Mouse (Mus musculus): ENCODE measurements around the gene Rtn3. TPM values are rescaled to one million over a fixed set of nuclear protein-coding genes. Genes with fewer than 3 reads are reported as not detected.
"Not testable (repeated sequence)": the region's sequence is repeated elsewhere in the genome, so short reads cannot be mapped to it uniquely, and the experiment has no call there.

Rtn3 gene
- polyA plus RNA-seq, 1 experiment, result 857 TPM

DNA sequence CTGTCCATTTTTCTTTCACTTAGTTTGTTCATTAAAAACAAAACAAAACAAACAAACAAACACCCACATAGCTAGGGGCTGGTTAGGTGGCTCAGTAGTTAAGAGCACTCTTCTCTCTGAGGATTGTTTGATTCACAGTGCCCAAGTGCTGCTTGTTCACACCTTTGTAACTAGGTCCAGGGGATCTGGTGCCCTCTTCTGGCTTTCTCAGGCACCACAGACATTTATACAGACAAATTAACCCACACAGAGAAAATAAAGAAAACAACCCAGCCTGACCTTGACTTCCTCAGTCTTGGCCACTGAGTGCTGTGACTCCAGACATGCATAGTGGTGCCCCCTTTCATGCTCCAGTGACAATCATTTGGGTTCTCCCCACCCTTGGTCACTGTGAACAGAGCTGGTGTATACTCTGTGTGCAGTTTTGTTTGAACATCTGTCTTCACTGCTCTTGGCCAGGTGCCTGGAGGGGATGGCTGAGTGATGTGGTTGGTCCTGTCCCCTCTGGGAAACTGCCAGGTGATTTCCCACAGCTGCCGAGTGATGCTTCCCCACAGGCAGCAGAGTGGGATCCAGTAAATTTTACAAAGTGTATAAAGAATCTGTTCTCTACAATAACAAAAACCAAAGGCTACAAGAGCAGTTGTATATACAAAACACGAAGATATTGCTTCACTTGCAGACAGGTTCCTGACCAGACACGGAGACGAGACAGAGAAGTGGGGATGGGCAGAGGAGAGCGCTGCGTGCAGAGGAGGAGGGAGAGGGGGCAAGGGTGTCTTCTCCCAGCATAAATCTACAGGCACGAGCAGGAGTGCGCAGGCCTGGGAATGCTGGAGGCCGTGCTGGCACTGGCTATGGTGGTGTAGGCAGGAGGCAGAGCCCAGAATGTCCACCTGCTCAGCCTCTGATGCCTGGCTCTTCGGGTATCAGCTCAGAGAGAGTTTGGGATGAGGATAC lies 85.9 kb downstream of the Rtn3 start:
- not testable (repeated sequence) for H3K4me1 ChIP-seq (ENCODE audit: control insufficient read depth, insufficient read depth, low read length); H3K4me3 ChIP-seq (ENCODE audit: insufficient read depth, low read length); H3K27ac ChIP-seq (ENCODE audit: insufficient read depth, low read length)
- TF ChIP-seq CTCF (IDR thresholded peaks at IDR 0.05; ENCODE audit: extremely low read depth, insufficient read depth, low read length), result 0 out of 2 replicates have a peak, but pooled peaks have one; percentile 6

DNA sequence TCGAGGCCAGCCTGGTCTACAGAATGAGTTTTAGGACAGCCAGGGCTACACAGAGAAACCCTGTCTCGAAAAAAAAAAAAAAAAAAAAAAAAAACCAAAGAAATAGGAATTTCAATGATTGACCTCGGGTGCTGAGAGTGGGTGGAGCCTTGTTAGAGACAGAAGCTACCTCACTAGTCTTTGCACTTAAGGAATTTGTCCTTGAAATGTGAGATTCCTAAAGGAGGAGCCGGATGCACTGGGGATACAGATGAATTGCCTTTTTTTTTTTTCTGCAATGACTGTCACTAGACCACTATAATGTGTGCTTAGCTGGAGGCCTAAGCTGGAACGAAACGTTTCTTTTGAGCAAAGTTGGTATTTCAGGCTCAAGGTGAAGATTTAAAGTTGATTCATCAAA lies 94.6 kb downstream of the Rtn3 start:
- H3K4me3 ChIP-seq (ENCODE audit: insufficient read depth, low read length), result no peak overlapping the region
- 0 out of 2 replicates have a peak, but pooled peaks cover 2% of the 10 kb centered on the region for H3K4me1 ChIP-seq (ENCODE audit: control insufficient read depth, insufficient read depth, low read length)
- TF ChIP-seq CTCF (IDR thresholded peaks at IDR 0.05; ENCODE audit: extremely low read depth, insufficient read depth, low read length) (no peak), POLR2A (IDR thresholded peaks at IDR 0.05; ENCODE audit: extremely low read depth, insufficient read depth, low read length) (no peak)
- no peak overlapping the region for H3K27ac ChIP-seq (ENCODE audit: insufficient read depth, low read length)

GRCm38 (mm10) chr19:7386042-7386441 lies 97.0 kb downstream of the Rtn3 start:
- TF ChIP-seq POLR2A (IDR thresholded peaks at IDR 0.05; ENCODE audit: extremely low read depth, insufficient read depth, low read length), result no peak
- TF ChIP-seq CTCF (IDR thresholded peaks at IDR 0.05; ENCODE audit: extremely low read depth, insufficient read depth, low read length), result no peak
- Histone ChIP-seq H3K27ac (ENCODE audit: insufficient read depth, low read length) (no peak overlapping the region), H3K4me3 (ENCODE audit: insufficient read depth, low read length) (no peak overlapping the region), H3K4me1 (ENCODE audit: control insufficient read depth, insufficient read depth, low read length) (peaks cover 7% of the 10 kb centered on the region)

- H3K4me1 ChIP-seq (ENCODE audit: control insufficient read depth, insufficient read depth, low read length), result peaks cover 7% of the 10 kb centered on the region
- peak; percentile 92 for TF ChIP-seq POLR2A (IDR thresholded peaks at IDR 0.05; ENCODE audit: extremely low read depth, insufficient read depth, low read length)
- no peak for TF ChIP-seq CTCF (IDR thresholded peaks at IDR 0.05; ENCODE audit: extremely low read depth, insufficient read depth, low read length)
- peak within 1 kb of the TSS; percentile 95 for H3K27ac ChIP-seq (ENCODE audit: insufficient read depth, low read length)
- H3K4me3 ChIP-seq (ENCODE audit: insufficient read depth, low read length), result peak within 1 kb of the TSS; percentile 68
These were observed 99.9 kb downstream of the Rtn3 start, which contains the start of gene Spindoc for GRCm38 (mm10) chr19:7382903-7383865. TSS of gene Spindoc (minus strand) at chr19:7382994.

DNA sequence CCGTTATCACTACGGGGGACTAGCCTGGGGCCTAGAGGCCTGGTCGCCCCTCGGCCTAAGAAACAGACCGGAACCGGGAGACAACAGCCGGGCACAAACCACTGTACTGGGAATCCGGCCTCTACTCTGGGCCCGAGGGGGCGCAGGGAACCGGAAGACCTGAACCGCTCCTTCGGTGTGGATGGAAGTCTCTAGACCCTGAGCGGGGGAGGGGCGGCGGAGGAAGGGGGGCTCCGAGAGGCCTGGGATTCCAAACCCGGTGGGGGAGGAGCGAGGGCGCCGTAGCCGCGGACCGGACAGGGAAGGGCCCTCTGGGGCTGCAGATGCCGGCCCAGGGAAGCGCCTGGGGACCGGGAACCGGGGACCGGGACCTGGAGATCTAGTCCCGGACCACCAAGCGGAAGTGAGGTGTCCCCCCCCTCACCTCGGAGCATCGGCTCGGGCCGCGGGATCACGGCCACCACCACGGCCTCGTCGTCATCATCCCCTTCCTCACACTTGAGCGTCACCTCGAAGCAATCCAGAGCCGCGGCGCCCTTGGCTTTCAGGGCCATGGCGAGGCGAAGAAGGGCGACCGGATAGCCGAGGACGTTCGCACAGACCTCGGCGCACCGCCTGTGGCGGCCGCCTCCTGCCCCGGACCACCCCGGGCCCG lies 100.7 kb downstream of the Rtn3 start:
- Histone ChIP-seq H3K4me1 (ENCODE audit: control insufficient read depth, insufficient read depth, low read length) (peaks cover 7% of the 10 kb centered on the region), H3K27ac (ENCODE audit: insufficient read depth, low read length) (peak overlapping the region; percentile 95), H3K4me3 (ENCODE audit: insufficient read depth, low read length) (peak overlapping the region; percentile 68)
- TF ChIP-seq CTCF (IDR thresholded peaks at IDR 0.05; ENCODE audit: extremely low read depth, insufficient read depth, low read length) (no peak), POLR2A (IDR thresholded peaks at IDR 0.05; ENCODE audit: extremely low read depth, insufficient read depth, low read length) (no peak)

DNA sequence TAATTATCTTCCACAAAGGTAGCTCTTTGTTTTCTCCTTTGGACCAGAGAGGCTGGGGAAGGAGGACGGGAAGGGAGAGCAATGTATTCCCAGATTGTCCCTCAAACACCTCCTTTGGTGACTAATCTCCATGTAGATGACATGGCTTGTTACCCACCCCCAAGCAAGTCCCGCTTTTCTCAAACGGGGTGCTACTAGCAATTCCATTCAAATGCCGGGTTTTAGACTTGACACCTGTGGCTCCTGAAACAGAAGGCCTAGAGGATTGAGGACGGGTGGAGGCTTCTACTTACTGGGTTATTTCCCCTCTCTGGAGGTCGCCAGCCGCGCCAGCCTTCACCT lies 101.2 kb downstream of the Rtn3 start:
- Histone ChIP-seq H3K4me3 (ENCODE audit: insufficient read depth, low read length) (peak overlapping the region; percentile 68), H3K4me1 (ENCODE audit: control insufficient read depth, insufficient read depth, low read length) (peaks cover 7% of the 10 kb centered on the region), H3K27ac (ENCODE audit: insufficient read depth, low read length) (peak overlapping the region; percentile 10; the same call in 1 of the 2 replicates)
- TF ChIP-seq POLR2A (IDR thresholded peaks at IDR 0.05; ENCODE audit: extremely low read depth, insufficient read depth, low read length) (no peak), CTCF (IDR thresholded peaks at IDR 0.05; ENCODE audit: extremely low read depth, insufficient read depth, low read length) (no peak)

- TF ChIP-seq CTCF (IDR thresholded peaks at IDR 0.05; ENCODE audit: extremely low read depth, insufficient read depth, low read length) (no peak), POLR2A (IDR thresholded peaks at IDR 0.05; ENCODE audit: extremely low read depth, insufficient read depth, low read length) (no peak)
These were observed 105.4 kb downstream of the Rtn3 start for GRCm38 (mm10) chr19:7377639-7378038.

More at GRCm38 (mm10) chr19:7377639-7378038, 105.4 kb downstream of the Rtn3 start:
- no peak overlapping the region for H3K27ac ChIP-seq (ENCODE audit: insufficient read depth, low read length)
- peaks cover 4% of the 10 kb centered on the region for H3K4me1 ChIP-seq (ENCODE audit: control insufficient read depth, insufficient read depth, low read length)
- no peak overlapping the region for H3K4me3 ChIP-seq (ENCODE audit: insufficient read depth, low read length)

Other genes starting within 250 kb of the Rtn3 start
- gene Naa40, start 242.1 kb downstream of the Rtn3 start, polyA plus RNA-seq (2012; rRNA removed), result 62.4 and 64.7 TPM in 2 replicates
- 18.9 and 21.8 TPM in 2 replicates for gene Rcor2, start 216.0 kb downstream of the Rtn3 start, polyA plus RNA-seq (2012; rRNA removed)
- 102 and 103 TPM in 2 replicates for gene Mark2, start 141.4 kb downstream of the Rtn3 start, polyA plus RNA-seq (2012; rRNA removed)
- gene Spindoc, start 100.3 kb downstream of the Rtn3 start, polyA plus RNA-seq (2012; rRNA removed), result 22.6 and 22.8 TPM in 2 replicates
- gene 2700081O15Rik, start 65.7 kb downstream of the Rtn3 start, polyA plus RNA-seq (2012; rRNA removed), result 26.7 and 32.9 TPM in 2 replicates
- gene Atl3, start 10.8 kb upstream of the Rtn3 start, polyA plus RNA-seq (2012; rRNA removed), result 17.2 and 19.4 TPM in 2 replicates
- gene Pla2g16, start 74.2 kb upstream of the Rtn3 start, polyA plus RNA-seq (2012; rRNA removed), result 37.3 and 45.4 TPM in 2 replicates
- 0.72 and 0.79 TPM in 2 replicates for gene Lgals12, start 123.9 kb upstream of the Rtn3 start, polyA plus RNA-seq (2012; rRNA removed)
- gene Hrasls5, start 129.3 kb upstream of the Rtn3 start, polyA plus RNA-seq (2012; rRNA removed), result 0.23 TPM in 1 of 2 replicates, not detected in the other
- gene Slc22a19, start 228.0 kb upstream of the Rtn3 start, polyA plus RNA-seq (2012; rRNA removed), result not detected in 2 replicates

Measured in cortical plate, adult 2 months (tissue).